Mouse (Mus musculus): Measurements from ENCODE around the gene Sez6l2. TPM values are rescaled to one million over a fixed set of nuclear protein-coding genes. Genes with fewer than 3 reads are reported as not detected.
A peak's percentile ranks its signal among the peaks of the same experiment; 100 is the strongest.

Gene Sez6l2
- polyA plus RNA-seq, 1 experiment from 2014 or later: 30.6 TPM

DNA sequence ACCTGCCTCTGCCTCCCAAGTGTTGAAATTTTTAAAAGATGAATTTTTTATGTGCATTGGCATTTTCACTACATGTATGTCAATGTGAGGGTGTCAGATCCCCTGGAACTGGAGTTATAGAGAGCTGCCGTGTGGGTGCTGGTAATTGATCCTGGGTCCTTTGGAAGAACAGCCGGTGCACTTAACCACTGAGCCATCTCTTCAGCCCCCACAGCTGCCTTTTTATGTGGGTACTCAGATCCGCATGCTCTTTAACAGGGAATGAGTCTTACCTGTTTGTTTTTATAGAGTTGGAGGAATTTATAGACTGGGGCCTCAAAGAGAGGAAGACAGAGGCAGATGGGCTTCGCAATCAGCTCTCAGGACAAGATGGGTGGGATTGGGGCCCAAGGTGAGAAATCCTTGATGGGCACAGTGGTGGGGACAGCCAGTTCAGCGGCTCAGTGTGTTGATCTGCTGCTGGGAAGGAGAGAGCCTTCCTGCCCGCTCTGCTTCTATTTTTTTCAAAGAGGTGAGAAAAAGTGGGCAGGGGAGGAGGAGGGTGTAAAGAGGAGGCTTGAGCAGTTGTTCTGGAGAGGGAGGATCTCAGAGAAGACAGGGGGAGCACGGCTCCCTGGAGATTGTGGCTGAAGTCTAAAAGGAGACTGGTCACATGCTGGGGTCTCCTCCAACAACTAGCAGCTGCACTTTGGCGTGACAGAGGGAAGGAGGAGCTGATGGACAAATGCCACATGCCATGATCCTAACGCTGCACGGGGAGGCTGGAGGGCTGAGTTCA is 34.5 kb downstream of the Sez6l2 start:
- no peaks in the 10 kb centered on the region; the same call in 1 of the 2 replicates for H3K36me3 ChIP-seq (ENCODE audit: control insufficient read depth, insufficient read depth)
- no peak for ATAC-seq
- H3K4me2 ChIP-seq (ENCODE audit: low read length): no peak overlapping the region
- H3K4me1 ChIP-seq (replicated peaks; ENCODE audit: control insufficient read depth, insufficient read depth, low read length): no peaks in the 10 kb centered on the region
- WGBS: 64% methylated on average over 10 of the region's 10 CpGs
- H3K27ac ChIP-seq (ENCODE audit: low read length): no peak overlapping the region
- H3K9ac ChIP-seq (replicated peaks; ENCODE audit: low read depth, low read length): no peak overlapping the region
- H3K27me3 ChIP-seq (replicated peaks; ENCODE audit: control insufficient read depth, insufficient read depth, low read length): no peaks in the 10 kb centered on the region
- H3K4me3 ChIP-seq (replicated peaks; ENCODE audit: low read length): no peak overlapping the region
- H3K9me3 ChIP-seq (ENCODE audit: control insufficient read depth, low read length): no peaks in the 10 kb centered on the region

DNA sequence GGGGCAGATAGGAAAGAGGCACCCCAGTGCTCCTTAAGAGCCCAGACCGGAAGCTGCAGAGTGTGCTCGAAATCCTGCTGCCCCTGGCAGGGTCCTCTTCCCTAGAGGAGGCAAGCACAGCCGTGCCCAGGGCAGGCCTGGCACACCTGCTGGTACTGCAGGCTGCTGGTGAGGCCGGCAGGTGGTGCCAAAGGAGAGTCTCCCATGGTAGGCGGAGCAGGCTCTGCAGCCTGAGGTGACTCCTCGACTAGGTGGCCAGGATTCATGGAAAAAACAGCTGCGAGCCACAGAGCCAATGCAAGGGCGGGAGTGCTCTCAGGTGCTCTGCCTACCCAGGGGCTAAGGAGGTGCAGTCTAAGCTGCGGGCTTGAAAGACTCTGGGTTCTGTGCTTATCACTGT is 36.0 kb downstream of the Sez6l2 start:
- no peak for ATAC-seq
- Histone ChIP-seq H3K4me3 (replicated peaks; ENCODE audit: low read length) (no peak overlapping the region), H3K4me1 (replicated peaks; ENCODE audit: control insufficient read depth, insufficient read depth, low read length) (no peaks in the 10 kb centered on the region), H3K9ac (replicated peaks; ENCODE audit: low read depth, low read length) (no peak overlapping the region), H3K36me3 (ENCODE audit: control insufficient read depth, insufficient read depth) (no peaks in the 10 kb centered on the region), H3K27me3 (replicated peaks; ENCODE audit: control insufficient read depth, insufficient read depth, low read length) (no peaks in the 10 kb centered on the region), H3K27ac (ENCODE audit: low read length) (no peak overlapping the region), H3K9me3 (ENCODE audit: control insufficient read depth, low read length) (no peaks in the 10 kb centered on the region), H3K4me2 (ENCODE audit: low read length) (no peak overlapping the region)
- 36% methylated on average over 9 of the region's 9 CpGs for WGBS

DNA sequence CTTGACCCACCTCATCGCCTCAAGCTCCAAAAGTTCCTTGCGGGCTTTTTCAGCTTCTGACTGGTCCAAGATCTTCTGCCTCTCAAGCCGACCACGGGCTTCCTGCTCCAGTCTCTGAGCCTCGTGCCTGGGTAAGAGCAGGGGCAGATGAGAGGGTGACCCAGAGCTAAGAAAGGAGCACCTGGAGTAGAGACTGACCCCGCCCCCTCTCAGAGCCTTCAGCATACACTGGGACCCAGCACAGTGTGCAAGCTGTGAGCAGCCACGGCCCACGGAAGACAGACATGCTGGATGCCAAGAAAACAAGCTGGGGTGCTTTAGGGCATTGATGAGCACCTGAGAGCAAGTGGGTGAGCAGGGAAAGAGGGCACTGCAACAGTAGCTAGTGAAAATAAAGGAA is 38.5 kb downstream of the Sez6l2 start:
- no peak for ATAC-seq
- H3K9ac ChIP-seq (replicated peaks; ENCODE audit: low read depth, low read length): no peak overlapping the region
- H3K36me3 ChIP-seq (ENCODE audit: control insufficient read depth, insufficient read depth): no peaks in the 10 kb centered on the region
- WGBS: 68% methylated on average over 8 of the region's 8 CpGs
- no peak overlapping the region for H3K4me3 ChIP-seq (replicated peaks; ENCODE audit: low read length)
- H3K27ac ChIP-seq (ENCODE audit: low read length): no peak overlapping the region
- no peaks in the 10 kb centered on the region for H3K27me3 ChIP-seq (replicated peaks; ENCODE audit: control insufficient read depth, insufficient read depth, low read length)
- no peaks in the 10 kb centered on the region for H3K4me1 ChIP-seq (replicated peaks; ENCODE audit: control insufficient read depth, insufficient read depth, low read length)
- H3K9me3 ChIP-seq (ENCODE audit: control insufficient read depth, low read length): no peaks in the 10 kb centered on the region
- H3K4me2 ChIP-seq (ENCODE audit: low read length): no peak overlapping the region

DNA sequence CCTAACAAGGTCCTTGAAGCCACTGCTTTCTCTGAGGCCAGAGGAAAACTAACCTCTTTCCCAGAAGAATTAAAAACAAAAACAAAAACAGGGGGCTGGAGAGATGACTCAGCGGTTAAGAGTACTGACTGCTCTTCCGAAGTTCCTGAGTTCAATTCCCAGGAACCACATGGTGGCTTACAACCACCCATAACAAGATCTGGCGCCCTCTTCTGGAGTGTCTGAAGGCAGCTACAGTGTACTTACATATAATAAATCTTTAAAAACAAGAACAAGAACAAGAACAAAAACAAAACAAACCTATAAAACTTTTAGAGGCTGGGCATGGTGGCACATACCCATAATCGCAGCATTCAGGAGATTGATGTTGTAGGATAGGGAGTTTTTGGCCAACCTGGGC is 46.1 kb downstream of the Sez6l2 start:
- Histone ChIP-seq H3K36me3 (ENCODE audit: control insufficient read depth, insufficient read depth) (no peaks in the 10 kb centered on the region), H3K9me3 (ENCODE audit: control insufficient read depth, low read length) (no peaks in the 10 kb centered on the region), H3K27ac (ENCODE audit: low read length) (no peak overlapping the region), H3K27me3 (replicated peaks; ENCODE audit: control insufficient read depth, insufficient read depth, low read length) (no peaks in the 10 kb centered on the region), H3K4me2 (ENCODE audit: low read length) (no peak overlapping the region), H3K9ac (replicated peaks; ENCODE audit: low read depth, low read length) (no peak overlapping the region), H3K4me1 (replicated peaks; ENCODE audit: control insufficient read depth, insufficient read depth, low read length) (no peaks in the 10 kb centered on the region), H3K4me3 (replicated peaks; ENCODE audit: low read length) (no peak overlapping the region)
- ATAC-seq: no peak
- WGBS: 88% methylated on average over 4 of the region's 4 CpGs

- no peaks in the 10 kb centered on the region for H3K4me1 ChIP-seq (replicated peaks; ENCODE audit: control insufficient read depth, insufficient read depth, low read length)
- H3K4me2 ChIP-seq (ENCODE audit: low read length): no peak overlapping the region
- no peaks in the 10 kb centered on the region for H3K27me3 ChIP-seq (replicated peaks; ENCODE audit: control insufficient read depth, insufficient read depth, low read length)
- 91% methylated on average over 10 of the region's 10 CpGs for WGBS
- H3K27ac ChIP-seq (ENCODE audit: low read length): no peak overlapping the region
- no peak overlapping the region for H3K9ac ChIP-seq (replicated peaks; ENCODE audit: low read depth, low read length)
- ATAC-seq: no peak
- no peaks in the 10 kb centered on the region for H3K9me3 ChIP-seq (ENCODE audit: control insufficient read depth, low read length)
- no peaks in the 10 kb centered on the region for H3K36me3 ChIP-seq (ENCODE audit: control insufficient read depth, insufficient read depth)
- H3K4me3 ChIP-seq (replicated peaks; ENCODE audit: low read length): no peak overlapping the region
Measured at GRCm38 (mm10) chr7:126999568-126999967, 49.2 kb downstream of the Sez6l2 start.

DNA sequence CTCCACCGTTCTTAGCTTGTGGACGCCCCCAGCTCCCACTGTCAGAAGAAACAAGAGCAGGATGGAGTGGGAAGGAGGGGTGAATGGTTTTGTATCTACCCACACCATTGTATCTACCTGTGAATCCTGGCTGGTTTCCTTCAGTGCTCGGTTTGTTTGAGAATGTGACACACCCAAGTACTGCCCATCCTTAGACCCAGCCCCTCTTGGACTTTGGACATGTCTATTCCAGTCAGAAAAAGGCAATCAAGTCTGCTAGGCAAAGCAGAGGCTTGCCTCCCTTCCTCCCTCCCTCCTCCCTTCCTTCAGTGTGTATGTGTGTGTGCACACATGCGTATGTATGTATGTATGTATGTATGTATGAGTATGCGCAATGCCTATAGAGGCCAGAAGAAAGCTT is 53.3 kb downstream of the Sez6l2 start:
- Histone ChIP-seq H3K9me3 (ENCODE audit: control insufficient read depth, low read length) (no peaks in the 10 kb centered on the region), H3K36me3 (ENCODE audit: control insufficient read depth, insufficient read depth) (no peaks in the 10 kb centered on the region), H3K9ac (replicated peaks; ENCODE audit: low read depth, low read length) (no peak overlapping the region), H3K27me3 (replicated peaks; ENCODE audit: control insufficient read depth, insufficient read depth, low read length) (no peaks in the 10 kb centered on the region), H3K4me2 (ENCODE audit: low read length) (no peak overlapping the region), H3K4me1 (replicated peaks; ENCODE audit: control insufficient read depth, insufficient read depth, low read length) (peaks cover 8% of the 10 kb centered on the region), H3K27ac (ENCODE audit: low read length) (no peak overlapping the region), H3K4me3 (replicated peaks; ENCODE audit: low read length) (no peak overlapping the region)
- WGBS: 86% methylated on average over 5 of the region's 5 CpGs
- no peak for ATAC-seq

DNA sequence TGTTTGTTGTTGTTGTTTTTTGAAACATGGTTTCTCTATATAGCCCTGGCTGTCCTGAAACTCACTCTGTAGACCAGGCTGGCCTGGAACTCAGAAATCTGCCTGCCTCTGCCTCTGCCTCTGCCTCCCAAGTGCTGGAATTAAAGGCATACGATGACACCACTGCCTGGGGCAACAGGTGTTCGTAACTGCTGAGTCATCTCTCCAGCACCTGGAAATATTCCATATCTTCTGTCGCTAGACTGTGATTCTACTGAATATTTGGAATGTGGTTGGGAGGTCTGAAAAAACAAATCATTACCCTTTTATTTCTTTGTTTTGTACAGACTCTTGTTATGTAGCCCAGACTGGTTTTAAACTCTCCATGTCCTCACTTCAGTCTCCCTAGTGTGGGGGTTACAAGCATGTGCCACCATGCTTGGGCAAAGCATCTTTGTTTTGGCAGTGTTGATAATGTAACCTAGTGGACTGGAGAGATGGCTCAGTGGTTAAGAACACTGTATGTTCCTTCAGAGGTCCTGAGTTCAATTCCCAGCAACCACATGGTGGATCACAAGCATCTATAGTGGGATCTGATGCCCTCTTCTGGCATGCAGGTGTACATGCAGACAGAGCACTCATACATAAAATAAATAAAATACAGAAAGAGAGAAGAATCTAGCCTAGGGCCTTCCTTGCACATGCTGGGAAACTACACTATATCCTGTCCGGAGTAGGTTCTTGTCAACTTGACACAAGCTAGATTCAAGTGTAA is 53.9 kb downstream of the Sez6l2 start:
- H3K27me3 ChIP-seq (replicated peaks; ENCODE audit: control insufficient read depth, insufficient read depth, low read length): no peaks in the 10 kb centered on the region
- WGBS: 89% methylated on average over 4 of the region's 4 CpGs
- H3K36me3 ChIP-seq (ENCODE audit: control insufficient read depth, insufficient read depth): no peaks in the 10 kb centered on the region
- no peak overlapping the region for H3K9ac ChIP-seq (replicated peaks; ENCODE audit: low read depth, low read length)
- H3K9me3 ChIP-seq (ENCODE audit: control insufficient read depth, low read length): no peaks in the 10 kb centered on the region
- no peak overlapping the region for H3K4me3 ChIP-seq (replicated peaks; ENCODE audit: low read length)
- H3K4me1 ChIP-seq (replicated peaks; ENCODE audit: control insufficient read depth, insufficient read depth, low read length): peaks cover 13% of the 10 kb centered on the region
- ATAC-seq: no peak
- H3K27ac ChIP-seq (ENCODE audit: low read length): no peak overlapping the region
- no peak overlapping the region for H3K4me2 ChIP-seq (ENCODE audit: low read length)

DNA sequence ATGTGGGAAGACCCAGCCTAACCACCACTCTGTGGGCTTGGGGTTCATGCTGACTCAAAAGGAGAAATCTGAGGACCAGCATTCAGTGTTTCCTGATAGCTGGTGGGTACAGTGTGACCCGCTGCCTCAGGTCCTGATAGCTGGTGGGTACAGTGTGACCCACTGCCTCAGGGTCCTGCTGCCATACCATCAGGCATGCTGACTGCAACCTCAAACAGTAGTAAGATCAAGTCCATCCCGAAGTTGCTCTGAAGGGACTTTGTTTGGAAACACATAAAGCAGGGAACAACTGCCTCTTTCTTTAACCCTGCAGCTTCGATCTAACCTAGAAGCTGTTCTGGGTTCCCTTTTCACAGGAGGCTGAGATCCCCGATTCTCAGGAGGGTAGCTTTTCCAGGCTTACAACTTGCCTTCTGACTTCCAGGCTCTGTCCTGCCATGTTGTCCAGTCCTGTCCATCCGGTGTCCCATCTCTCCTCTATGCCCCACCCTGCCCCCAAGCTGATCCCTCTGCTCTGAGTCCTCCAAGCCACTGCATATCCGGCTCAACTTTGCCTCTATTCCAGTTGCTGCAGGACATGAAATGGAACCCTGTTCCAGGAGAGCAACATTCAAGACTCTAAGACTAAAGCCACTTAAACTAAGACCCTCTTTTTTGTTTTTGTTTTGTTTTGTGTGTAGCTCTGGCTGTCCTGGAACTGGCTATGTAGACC is 57.1 kb downstream of the Sez6l2 start:
- WGBS: 84% methylated on average over 6 of the region's 6 CpGs
- ATAC-seq: no peak
- H3K4me3 ChIP-seq (replicated peaks; ENCODE audit: low read length): no peak overlapping the region
- H3K9ac ChIP-seq (replicated peaks; ENCODE audit: low read depth, low read length): no peak overlapping the region
- peak overlapping the region; percentile 39; the same call in 1 of the 2 replicates for H3K27ac ChIP-seq (ENCODE audit: low read length)
- no peaks in the 10 kb centered on the region for H3K9me3 ChIP-seq (ENCODE audit: control insufficient read depth, low read length)
- no peaks in the 10 kb centered on the region for H3K27me3 ChIP-seq (replicated peaks; ENCODE audit: control insufficient read depth, insufficient read depth, low read length)
- H3K4me2 ChIP-seq (ENCODE audit: low read length): no peak overlapping the region
- peaks cover 13% of the 10 kb centered on the region for H3K4me1 ChIP-seq (replicated peaks; ENCODE audit: control insufficient read depth, insufficient read depth, low read length)
- no peaks in the 10 kb centered on the region for H3K36me3 ChIP-seq (ENCODE audit: control insufficient read depth, insufficient read depth)
